Mouse (Mus musculus) testis, adult 2 months (tissue): Measurements from ENCODE around the gene Bet1l. TPM values are rescaled to one million over a fixed set of nuclear protein-coding genes. Genes with fewer than 3 reads are reported as not detected.
"Not testable (repeated sequence)": the region's sequence is repeated elsewhere in the genome, so short reads cannot be mapped to it uniquely, and the experiment has no call there.

Experiments
- H3K27ac ChIP-seq: fragments of 200-500 bp; 2 replicates; pipeline ENCODE4 v1.5.1; 2012; ENCODE audit warnings: low read depth, low read length; ENCODE audit not compliant: control insufficient read depth, insufficient read depth
- H3K27me3 ChIP-seq: fragments of 200-500 bp; 2 replicates; pipeline ENCODE4 v1.6.1; 2012; ENCODE audit warnings: mild to moderate bottlenecking, low read length, moderate library complexity; ENCODE audit not compliant: control insufficient read depth, insufficient read depth
- H3K36me3 ChIP-seq: fragments of 200-500 bp; 2 replicates; pipeline ENCODE4 v1.6.1; 2012; ENCODE audit warnings: mild to moderate bottlenecking, low read length; ENCODE audit not compliant: control insufficient read depth, insufficient read depth
- H3K4me1 ChIP-seq: fragments of 200-500 bp; 2 replicates; pipeline ENCODE4 v1.6.1; 2012; ENCODE audit warnings: low read length; ENCODE audit not compliant: control insufficient read depth, insufficient read depth
- H3K4me3 ChIP-seq: fragments of 200-500 bp; 2 replicates; pipeline ENCODE4 v1.5.1; 2012; ENCODE audit warnings: low read depth, mild to moderate bottlenecking, low read length, moderate library complexity, mixed read lengths; ENCODE audit not compliant: control insufficient read depth
- CTCF ChIP-seq: fragments of 200-500 bp; IDR thresholded peaks from 2 replicates; pipeline ENCODE4 v1.5.1; 2012; ENCODE audit warnings: low read depth, mild to moderate bottlenecking, inconsistent platforms, low read length, moderate library complexity; ENCODE audit not compliant: control insufficient read depth, insufficient read depth, insufficient replicate concordance
- POLR2A ChIP-seq: fragments of 200-500 bp; IDR thresholded peaks from 2 replicates; pipeline ENCODE4 v1.6.1; 2012; ENCODE audit warnings: low read depth, mild to moderate bottlenecking, inconsistent platforms, low read length, moderate library complexity; ENCODE audit not compliant: control insufficient read depth
- polyA plus RNA-seq: library from polyadenylated mRNA; depleted of rRNA; stranded (reverse); fragments of >200 nt; gene quantifications from 2 replicates; pipeline ENCODE4 v1.2.3, GENCODE M21; 2012

The Bet1l gene
- polyA plus RNA-seq, 1 experiment, result 20.8 TPM

- no peaks in the 10 kb centered on the region for H3K4me1 ChIP-seq
- no peak overlapping the region for H3K27ac ChIP-seq
- H3K4me3 ChIP-seq, result no peak overlapping the region
- TF ChIP-seq CTCF, result no peak
- H3K27me3 ChIP-seq, result no peaks in the 10 kb centered on the region
- no peaks in the 10 kb centered on the region for H3K36me3 ChIP-seq
Observed at GRCm38 (mm10) chr7:140897863-140898262, 40.5 kb upstream of the Bet1l start.

GRCm38 (mm10) chr7:140894611-140895010, 37.2 kb upstream of the Bet1l start:
- H3K36me3 ChIP-seq, result peaks cover 2% of the 10 kb centered on the region
- H3K27me3 ChIP-seq, result no peaks in the 10 kb centered on the region
- no peak overlapping the region for H3K27ac ChIP-seq
- H3K4me3 ChIP-seq, result no peak overlapping the region
- TF ChIP-seq CTCF, result no peak
- TF ChIP-seq POLR2A, result no peak
- no peaks in the 10 kb centered on the region for H3K4me1 ChIP-seq

GRCm38 (mm10) chr7:140894031-140894430, 36.7 kb upstream of the Bet1l start:
- H3K27ac ChIP-seq, result no peak overlapping the region
- H3K4me3 ChIP-seq, result no peak overlapping the region
- H3K36me3 ChIP-seq, result peaks cover 2% of the 10 kb centered on the region
- no peaks in the 10 kb centered on the region for H3K27me3 ChIP-seq
- no peak for TF ChIP-seq CTCF
- no peak for TF ChIP-seq POLR2A
- no peaks in the 10 kb centered on the region for H3K4me1 ChIP-seq

- not testable (repeated sequence) for H3K4me1 ChIP-seq, H3K27me3 ChIP-seq, H3K4me3 ChIP-seq, H3K27ac ChIP-seq, H3K36me3 ChIP-seq
Observed at GRCm38 (mm10) chr7:140890636-140891035, 33.3 kb upstream of the Bet1l start.

GRCm38 (mm10) chr7:140882469-140882803, 25.1 kb upstream of the Bet1l start:
- Histone ChIP-seq H3K4me1 (peaks cover 3% of the 10 kb centered on the region), H3K4me3 (peak overlapping the region; percentile 97), H3K27ac (peak overlapping the region; percentile 89)

GRCm38 (mm10) chr7:140881696-140882468, 24.5 kb upstream of the Bet1l start, which contains the start of the genes Psmd13 and Sirt3:
Gene Psmd13 (plus strand): TSS chr7:140881968.
Gene Sirt3 (minus strand): TSS chr7:140882309.
- TF ChIP-seq CTCF (no peak), POLR2A (peak; percentile 93)
- Histone ChIP-seq H3K4me3 (peak within 1 kb of the TSS; percentile 97), H3K27ac (peak within 1 kb of the TSS; percentile 89), H3K36me3 (peaks cover 3% of the 10 kb centered on the region), H3K4me1 (peaks cover 3% of the 10 kb centered on the region), H3K27me3 (no peaks in the 10 kb centered on the region)

More at GRCm38 (mm10) chr7:140882469-140882803, 25.1 kb upstream of the Bet1l start:
- peaks cover 3% of the 10 kb centered on the region for H3K36me3 ChIP-seq
- TF ChIP-seq POLR2A (no peak; the same call in 1 of the 2 replicates), CTCF (no peak)
- no peaks in the 10 kb centered on the region for H3K27me3 ChIP-seq

- H3K36me3 ChIP-seq, result peaks cover 2% of the 10 kb centered on the region
- no peak overlapping the region for H3K27ac ChIP-seq
- H3K4me1 ChIP-seq, result peaks cover 3% of the 10 kb centered on the region
- TF ChIP-seq CTCF (no peak), POLR2A (no peak)
- peak overlapping the region; percentile 97 for H3K4me3 ChIP-seq
- no peaks in the 10 kb centered on the region for H3K27me3 ChIP-seq
Observed at GRCm38 (mm10) chr7:140880865-140881515, 23.6 kb upstream of the Bet1l start.
